Mouse (Mus musculus) hematopoietic multipotent progenitor cell, adult 10-12 weeks (in vitro differentiated cells): Measurements from ENCODE around the gene Stk11ip. TPM values are rescaled to one million over a fixed set of nuclear protein-coding genes. Genes with fewer than 3 reads are reported as not detected.

ENCODE experiments used
- polyA plus RNA-seq: library from polyadenylated mRNA; stranded (reverse); fragments of >175 nt; gene quantifications from 2 replicates; pipeline ENCODE4 v1.2.3, GENCODE M21; 2012; ENCODE audit warnings: low replicate concordance

Gene Stk11ip
- 126 and 243 TPM in 2 replicates for polyA plus RNA-seq

DNA sequence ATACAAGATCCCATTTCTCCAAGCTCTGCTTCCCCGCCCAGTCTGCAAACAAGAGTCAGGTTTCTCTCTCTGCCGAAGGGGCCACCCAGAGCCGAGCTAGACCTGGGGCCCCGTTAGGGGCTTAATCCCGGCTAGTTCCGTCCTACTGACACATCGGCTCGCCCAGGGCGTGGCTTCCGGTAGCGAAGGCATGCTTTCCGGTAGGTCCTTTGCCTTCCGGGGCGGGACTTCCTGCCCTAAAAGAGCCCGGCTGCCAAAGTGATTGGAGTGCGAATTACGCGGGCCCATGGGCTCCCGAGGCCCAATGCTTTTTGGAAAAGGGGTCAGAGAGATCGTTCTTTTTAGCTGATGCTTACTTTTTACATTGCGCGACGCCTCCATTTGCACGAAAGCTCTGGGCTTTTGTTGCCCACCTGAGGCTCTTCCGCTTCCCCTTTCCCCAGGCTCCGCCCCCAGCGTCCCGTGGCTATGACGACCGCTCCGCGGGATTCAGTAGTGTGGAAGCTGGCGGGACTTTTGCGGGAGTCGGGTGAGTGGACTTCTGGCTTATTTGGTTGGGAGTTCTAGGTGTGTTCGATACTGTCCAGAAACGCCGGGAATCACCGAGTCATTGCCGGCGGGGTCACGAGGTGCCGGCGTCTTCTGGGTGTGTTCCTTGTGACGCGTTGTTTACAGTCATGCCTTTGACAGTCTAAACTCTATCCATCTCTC is at the start of gene Stk11ip:
Stk11ip (plus strand) TSS at position 209 of the 711 bp plus-strand sequence.

DNA sequence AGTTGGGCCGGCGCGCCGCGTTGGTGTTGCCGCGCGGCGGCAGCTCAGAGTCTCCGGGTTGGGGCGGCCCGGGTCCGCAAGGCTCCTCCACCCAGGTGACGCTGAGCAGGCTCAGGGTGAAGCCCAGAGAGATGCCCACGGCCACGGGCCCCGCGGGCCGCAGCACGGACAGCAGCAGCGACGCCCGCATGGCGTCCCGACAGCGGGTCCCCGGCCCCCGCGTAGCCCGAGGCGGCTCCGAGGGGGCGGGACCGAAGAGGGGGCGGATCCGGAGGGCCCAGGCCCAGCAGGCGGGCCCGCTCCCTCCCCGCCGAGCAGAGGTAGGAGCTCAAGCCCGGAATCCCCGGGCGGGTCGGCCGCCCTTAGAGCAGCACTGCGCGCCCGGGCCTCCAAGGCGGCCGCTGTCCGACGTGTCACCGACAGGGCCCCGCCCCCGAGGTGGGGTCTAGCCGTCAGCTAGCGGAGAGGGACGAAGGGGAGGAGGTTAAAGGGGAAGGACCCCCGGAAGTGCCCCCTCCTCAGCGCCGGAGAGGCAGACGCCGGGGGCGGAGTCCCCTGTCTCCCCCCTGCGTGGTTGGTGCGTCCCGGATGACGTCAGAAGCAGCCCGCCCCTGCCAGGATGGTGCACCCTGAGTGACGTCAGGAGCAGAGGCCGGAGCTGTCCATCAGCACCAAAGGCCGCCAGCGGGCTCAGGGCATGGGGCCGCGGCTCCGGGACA is 42.3 kb upstream of the Stk11ip start, which contains the start of the genes Chpf and Tmem198:
Chpf (minus strand) TSS at position 392 of the 719 bp plus-strand sequence.
Tmem198 (plus strand) TSS at position 617 of the 719 bp plus-strand sequence.

DNA sequence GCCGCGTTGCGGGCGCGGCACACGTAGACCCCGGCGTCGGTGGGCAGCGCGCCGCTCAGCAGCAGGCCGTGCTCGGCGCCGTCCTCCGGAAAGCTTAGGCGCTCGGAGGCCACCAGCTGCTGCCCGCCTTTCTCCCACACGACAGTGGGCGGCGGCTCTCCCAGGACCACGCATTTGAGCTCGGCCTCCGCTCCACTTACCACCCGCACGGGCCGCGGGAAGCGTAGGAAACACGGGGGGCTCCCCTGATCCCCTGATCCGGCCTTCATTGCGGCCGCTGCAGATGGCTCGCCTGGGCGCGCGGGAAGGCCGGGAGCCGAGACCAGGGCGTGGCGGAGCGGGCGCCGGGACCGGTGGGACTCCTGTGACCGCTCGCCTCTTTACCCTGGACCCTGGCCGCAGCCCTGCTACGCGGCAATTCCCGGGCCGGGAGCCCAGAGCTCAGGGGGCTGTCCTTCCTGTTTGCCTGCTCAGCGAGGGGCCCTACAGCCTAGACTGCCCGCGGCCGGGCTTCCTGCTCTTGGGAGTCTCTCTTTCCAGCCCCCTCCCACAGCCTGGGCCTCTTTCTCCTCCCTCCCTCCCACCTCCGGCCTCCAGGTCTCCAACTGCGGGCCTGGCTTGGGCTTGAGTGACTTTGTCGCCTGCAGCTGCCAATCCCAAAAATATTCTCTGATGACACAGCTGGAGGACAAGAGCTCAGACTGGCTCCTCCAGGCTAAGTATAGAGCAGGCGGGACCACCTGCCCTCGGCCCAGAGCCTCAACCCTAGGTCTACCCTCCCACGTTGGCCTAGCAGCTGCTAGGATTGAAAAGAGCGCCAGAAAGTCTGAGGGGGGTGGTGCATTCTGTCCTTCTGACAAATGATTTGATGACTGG is 15.1 kb upstream of the Stk11ip start, which contains the start of gene Obsl1:
Obsl1 (minus strand) TSS at position 497 of the 876 bp plus-strand sequence.

DNA sequence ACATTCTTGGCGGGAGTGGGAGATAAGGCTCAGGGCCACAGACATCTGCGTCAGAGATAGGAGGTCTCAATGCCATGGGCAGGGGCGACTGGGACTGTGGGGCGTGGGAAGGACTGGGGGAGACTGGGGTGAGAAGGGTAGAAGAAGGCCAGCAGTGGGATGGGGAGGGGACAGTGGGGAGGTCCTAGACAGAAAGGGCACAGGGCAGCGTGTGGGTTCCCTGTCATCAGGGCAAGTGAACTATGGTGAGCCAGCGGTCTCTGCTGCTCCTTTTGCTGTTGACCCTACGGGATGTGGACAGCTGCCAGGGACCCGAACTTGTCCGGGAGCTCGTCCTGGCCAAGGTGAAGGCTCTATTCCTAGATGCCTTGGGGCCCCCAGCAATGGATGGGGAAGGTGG is 14.3 kb upstream of the Stk11ip start, which contains the start of gene Inha:
Inha (plus strand) TSS at position 72 of the 400 bp plus-strand sequence.

DNA sequence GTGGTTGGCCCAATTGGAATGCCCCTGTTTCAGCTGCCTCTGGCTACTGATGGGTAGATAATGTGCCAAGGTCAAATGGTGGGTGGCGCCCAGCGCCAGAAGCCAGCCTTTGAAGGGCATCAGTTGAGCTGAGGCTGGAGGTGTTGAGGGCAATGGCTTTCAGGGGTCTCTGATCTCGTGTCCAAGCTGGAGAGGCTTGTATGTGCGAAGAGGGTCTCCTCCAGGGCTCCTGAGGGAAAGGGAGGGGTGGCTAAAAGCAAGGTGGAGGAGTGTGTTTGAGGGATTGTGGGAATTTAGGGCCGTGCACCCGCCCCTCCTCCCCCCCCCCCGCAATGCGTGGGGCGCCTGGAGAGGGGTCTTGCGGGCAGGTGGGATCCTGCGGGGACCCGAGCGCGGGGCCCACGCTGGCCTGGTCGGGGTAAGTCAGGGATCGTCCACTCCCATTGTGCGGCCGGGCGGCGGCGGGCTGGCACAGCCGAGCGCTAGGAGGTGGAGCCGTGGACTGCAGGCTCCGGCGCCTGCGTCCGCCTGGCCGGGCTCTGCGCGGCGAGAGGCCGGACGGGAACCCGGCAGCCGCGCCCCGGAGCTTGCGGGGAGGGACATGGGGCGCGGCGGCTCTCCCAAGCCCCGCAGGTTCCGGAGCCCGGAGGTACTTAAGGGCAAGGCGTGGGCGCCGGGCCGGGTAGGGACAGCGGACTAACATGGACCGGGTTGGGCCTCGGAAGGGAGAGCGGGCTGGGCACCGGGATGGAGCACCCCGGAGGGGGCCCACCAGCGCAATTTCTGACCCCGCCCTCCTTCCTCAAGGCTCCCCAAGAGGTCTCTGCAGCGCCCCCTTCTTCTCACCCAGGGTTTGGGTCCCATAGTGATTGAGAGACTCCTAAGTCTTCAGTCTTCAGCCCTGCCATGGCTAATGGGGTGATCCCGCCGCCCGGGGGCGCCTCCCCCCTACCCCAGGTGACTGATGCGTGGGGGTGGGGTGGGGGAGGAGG is 24.9 kb downstream of the Stk11ip start, which contains the start of gene Slc4a3:
Slc4a3 (plus strand) TSS at position 302 of the 992 bp plus-strand sequence.

Other genes starting within 250 kb of the Stk11ip start
- gene Resp18, start 243.1 kb upstream of the Stk11ip start, polyA plus RNA-seq: not detected in 2 replicates
- 31.1 and 62.9 TPM in 2 replicates for gene Dnpep, start 203.5 kb upstream of the Stk11ip start, polyA plus RNA-seq
- 0.42 and 3.0 TPM in 2 replicates for gene Des, start 161.2 kb upstream of the Stk11ip start, polyA plus RNA-seq
- 1.3 and 3.6 TPM in 2 replicates for gene Speg, start 146.2 kb upstream of the Stk11ip start, polyA plus RNA-seq
- gene Gmppa, start 85.6 kb upstream of the Stk11ip start, polyA plus RNA-seq: 112 and 181 TPM in 2 replicates
- not detected in 2 replicates for gene Asic4, start 71.1 kb upstream of the Stk11ip start, polyA plus RNA-seq
- 43.0 and 64.3 TPM in 2 replicates for gene Chpf, start 42.2 kb upstream of the Stk11ip start, polyA plus RNA-seq
- 2.5 and 7.4 TPM in 2 replicates for gene Tmem198, start 42.0 kb upstream of the Stk11ip start, polyA plus RNA-seq
- 0.13 and 0.53 TPM in 2 replicates for gene Obsl1, start 15.1 kb upstream of the Stk11ip start, polyA plus RNA-seq
- gene Inha, start 14.5 kb upstream of the Stk11ip start, polyA plus RNA-seq: 0.08 and 0.48 TPM in 2 replicates
- 1.1 and 2.2 TPM in 2 replicates for gene Slc4a3, start 24.7 kb downstream of the Stk11ip start, polyA plus RNA-seq